Mouse (Mus musculus): ENCODE data around the gene Lpp. TPM values are rescaled to one million over a fixed set of nuclear protein-coding genes. Genes with fewer than 3 reads are reported as not detected.

Lpp gene
- polyA plus RNA-seq, 1 experiment = 10.5 TPM

DNA sequence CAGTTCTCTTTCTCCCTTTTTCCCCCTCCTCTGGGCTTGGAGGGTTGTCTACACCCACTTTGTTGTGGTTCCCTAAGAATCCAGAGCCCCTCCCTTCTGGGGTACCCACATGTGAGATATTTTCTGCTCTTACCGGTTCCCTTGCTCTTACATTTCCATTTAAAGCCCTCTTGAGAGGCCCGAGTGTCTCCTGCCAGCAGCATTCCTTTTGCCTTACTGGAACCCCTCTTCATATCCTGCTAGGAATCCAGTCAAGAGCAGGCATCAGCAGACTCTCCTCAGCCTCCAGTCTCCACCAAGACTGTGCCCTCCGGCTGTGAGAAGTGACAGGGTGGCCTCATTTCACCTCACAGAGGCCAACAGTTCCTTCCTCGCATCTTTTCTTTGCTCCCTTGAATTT, 24.7 kb downstream of the Lpp start:
- Histone ChIP-seq H3K27ac (ENCODE audit: insufficient read depth, low read depth, low read length) (no peak overlapping the region), H3K4me1 (ENCODE audit: control insufficient read depth, insufficient read depth, low read length) (peaks cover 8% of the 10 kb centered on the region), H3K4me3 (ENCODE audit: insufficient read depth, low read length) (no peak overlapping the region)
- TF ChIP-seq CTCF (IDR thresholded peaks at IDR 0.05; ENCODE audit: low read depth, low read length) (no peak), POLR2A (IDR thresholded peaks at IDR 0.05; ENCODE audit: borderline replicate concordance, low read depth, low read length) (no peak)

DNA sequence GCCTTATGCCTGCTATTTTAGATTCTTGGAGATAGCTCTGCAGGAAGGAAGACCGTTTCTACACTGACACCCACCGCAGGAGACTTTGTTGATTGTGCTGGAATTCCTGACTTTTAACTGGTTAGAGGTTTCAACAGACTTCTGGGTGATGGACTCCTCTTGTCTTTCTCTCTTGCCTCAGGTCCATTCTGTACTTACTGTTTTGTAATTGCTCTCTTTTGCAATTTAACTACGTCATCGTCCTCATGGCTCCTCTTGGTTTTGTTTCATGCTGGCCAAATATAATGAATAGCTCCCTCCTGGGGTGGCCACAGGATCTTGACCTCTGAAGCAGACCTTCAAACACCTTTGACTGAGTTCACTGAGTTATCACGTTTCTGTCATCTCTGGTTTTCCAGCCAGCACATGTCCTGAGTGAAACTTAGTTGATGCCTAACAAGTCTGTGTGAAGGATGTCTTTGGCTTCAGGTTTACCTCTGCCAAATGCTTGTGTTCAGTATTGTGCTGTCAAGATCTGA, 27.4 kb downstream of the Lpp start:
- H3K4me1 ChIP-seq (ENCODE audit: control insufficient read depth, insufficient read depth, low read length) = peaks cover 8% of the 10 kb centered on the region
- H3K4me3 ChIP-seq (ENCODE audit: insufficient read depth, low read length) = no peak overlapping the region
- no peak overlapping the region for H3K27ac ChIP-seq (ENCODE audit: insufficient read depth, low read depth, low read length)
- TF ChIP-seq POLR2A (IDR thresholded peaks at IDR 0.05; ENCODE audit: borderline replicate concordance, low read depth, low read length) (no peak), CTCF (IDR thresholded peaks at IDR 0.05; ENCODE audit: low read depth, low read length) (no peak)

DNA sequence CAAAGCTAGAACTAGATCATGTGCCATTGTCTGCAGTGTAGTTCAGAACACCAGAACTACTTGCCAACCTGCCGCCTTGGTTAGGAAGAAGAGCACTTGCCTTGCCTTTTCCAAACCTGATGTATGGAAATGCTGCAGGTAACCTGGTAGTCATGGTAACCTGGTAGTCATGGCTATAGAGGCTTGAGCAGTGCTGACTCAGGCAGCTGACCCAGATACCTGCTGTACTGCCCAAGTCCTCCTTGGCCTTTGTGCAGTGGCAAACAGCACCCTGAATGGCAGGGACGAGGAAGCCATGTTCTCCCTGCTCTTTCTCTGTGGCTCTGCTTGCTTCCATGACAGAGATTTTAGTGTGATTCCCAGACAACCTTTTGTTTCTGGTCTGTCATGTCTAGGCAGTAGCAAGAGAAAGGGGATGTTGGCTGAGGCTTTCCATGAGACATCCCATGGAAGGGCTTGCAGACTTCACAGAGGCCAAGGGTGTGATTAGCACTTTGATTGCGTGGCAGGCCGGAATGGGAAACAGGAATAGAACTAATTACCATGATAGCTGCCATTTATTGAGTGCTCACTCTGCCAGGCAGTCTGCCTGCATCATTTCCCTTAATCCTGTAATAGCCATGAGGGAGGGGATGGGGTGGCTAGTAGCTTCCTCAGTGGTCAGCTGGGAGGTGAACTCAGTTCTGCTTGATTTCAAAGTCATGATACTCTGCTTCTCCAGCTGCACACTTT, 28.5 kb downstream of the Lpp start:
- Histone ChIP-seq H3K4me1 (ENCODE audit: control insufficient read depth, insufficient read depth, low read length) (peaks cover 13% of the 10 kb centered on the region), H3K4me3 (ENCODE audit: insufficient read depth, low read length) (no peak overlapping the region), H3K27ac (ENCODE audit: insufficient read depth, low read depth, low read length) (no peak overlapping the region)
- no peak for TF ChIP-seq CTCF (IDR thresholded peaks at IDR 0.05; ENCODE audit: low read depth, low read length)
- no peak for TF ChIP-seq POLR2A (IDR thresholded peaks at IDR 0.05; ENCODE audit: borderline replicate concordance, low read depth, low read length)

DNA sequence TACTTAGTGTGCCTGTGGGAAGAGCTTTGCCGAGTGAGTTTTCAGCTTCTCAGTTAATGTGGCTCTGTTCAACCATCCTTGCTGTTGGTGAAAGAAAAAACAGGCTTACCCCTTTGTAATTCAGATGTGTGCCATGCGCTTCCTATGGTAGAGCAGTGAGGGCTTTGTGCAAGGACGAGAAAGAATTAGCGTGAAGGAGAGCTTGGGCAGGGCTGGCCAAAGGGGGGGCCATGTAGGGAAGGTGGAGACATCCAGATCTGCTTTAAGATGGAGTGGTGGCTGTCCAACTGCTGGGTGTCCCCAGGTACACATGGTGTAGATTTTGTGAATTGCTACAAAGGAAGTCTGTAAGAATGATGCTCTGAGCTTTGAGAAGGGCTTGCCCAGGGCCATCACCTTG, 29.9 kb downstream of the Lpp start:
- TF ChIP-seq CTCF (IDR thresholded peaks at IDR 0.05; ENCODE audit: low read depth, low read length) = no peak
- TF ChIP-seq POLR2A (IDR thresholded peaks at IDR 0.05; ENCODE audit: borderline replicate concordance, low read depth, low read length) = no peak
- H3K4me1 ChIP-seq (ENCODE audit: control insufficient read depth, insufficient read depth, low read length) = peaks cover 15% of the 10 kb centered on the region
- H3K4me3 ChIP-seq (ENCODE audit: insufficient read depth, low read length) = no peak overlapping the region
- no peak overlapping the region for H3K27ac ChIP-seq (ENCODE audit: insufficient read depth, low read depth, low read length)

DNA sequence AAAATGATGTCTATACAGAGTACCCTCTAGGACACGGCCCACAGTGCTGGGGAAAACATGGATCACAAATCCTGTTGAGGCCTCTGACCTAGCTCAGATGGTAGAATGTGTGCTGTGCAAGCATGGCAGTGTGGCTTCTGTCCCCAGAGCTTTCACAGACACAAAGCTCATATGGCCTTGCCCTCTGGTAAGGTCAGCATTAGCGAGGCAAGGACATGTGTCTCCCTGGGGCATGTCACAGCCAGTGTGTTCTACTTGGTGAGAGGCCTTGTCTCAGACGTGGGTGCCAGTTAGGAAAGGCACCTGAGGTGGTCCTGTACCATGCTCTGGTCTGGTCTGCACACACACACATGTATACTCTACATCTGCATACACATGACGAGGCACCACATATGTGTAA, 30.4 kb downstream of the Lpp start:
- Histone ChIP-seq H3K27ac (ENCODE audit: insufficient read depth, low read depth, low read length) (no peak overlapping the region), H3K4me3 (ENCODE audit: insufficient read depth, low read length) (no peak overlapping the region), H3K4me1 (ENCODE audit: control insufficient read depth, insufficient read depth, low read length) (peaks cover 15% of the 10 kb centered on the region)
- TF ChIP-seq POLR2A (IDR thresholded peaks at IDR 0.05; ENCODE audit: borderline replicate concordance, low read depth, low read length) (no peak), CTCF (IDR thresholded peaks at IDR 0.05; ENCODE audit: low read depth, low read length) (no peak)

DNA sequence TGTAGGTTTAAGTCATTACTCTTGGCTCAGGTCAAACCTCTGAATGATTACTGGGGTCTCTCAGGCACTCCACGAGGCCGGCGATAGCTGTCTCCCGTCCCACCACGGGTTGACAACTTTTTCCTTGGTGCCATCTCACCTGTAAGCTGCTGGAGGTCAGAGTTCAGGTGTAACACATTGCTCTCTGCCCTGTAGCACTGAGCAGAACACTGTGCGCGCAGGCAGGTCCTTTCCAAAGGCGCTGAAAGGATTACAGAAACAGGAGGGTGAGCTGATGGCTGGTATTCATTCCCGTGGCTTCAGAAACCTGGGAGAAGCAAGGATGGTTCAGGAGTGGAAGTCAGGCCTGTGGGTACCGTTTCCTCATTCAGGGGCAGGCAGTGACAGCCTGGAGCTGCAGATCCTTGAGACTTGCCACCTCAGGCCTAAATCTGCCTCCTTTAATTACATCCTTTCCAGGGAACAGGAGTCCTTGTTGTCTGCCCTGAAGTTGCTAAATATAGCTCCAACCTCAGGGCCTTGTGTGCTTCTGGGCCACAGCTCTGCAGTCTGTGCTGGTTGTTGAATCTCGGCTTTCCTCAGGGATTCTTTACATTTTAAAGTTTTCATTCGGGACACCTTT, 31.2 kb downstream of the Lpp start:
- Histone ChIP-seq H3K4me3 (ENCODE audit: insufficient read depth, low read length) (no peak overlapping the region), H3K4me1 (ENCODE audit: control insufficient read depth, insufficient read depth, low read length) (peaks cover 15% of the 10 kb centered on the region), H3K27ac (ENCODE audit: insufficient read depth, low read depth, low read length) (no peak overlapping the region)
- TF ChIP-seq POLR2A (IDR thresholded peaks at IDR 0.05; ENCODE audit: borderline replicate concordance, low read depth, low read length) = no peak
- no peak for TF ChIP-seq CTCF (IDR thresholded peaks at IDR 0.05; ENCODE audit: low read depth, low read length)

DNA sequence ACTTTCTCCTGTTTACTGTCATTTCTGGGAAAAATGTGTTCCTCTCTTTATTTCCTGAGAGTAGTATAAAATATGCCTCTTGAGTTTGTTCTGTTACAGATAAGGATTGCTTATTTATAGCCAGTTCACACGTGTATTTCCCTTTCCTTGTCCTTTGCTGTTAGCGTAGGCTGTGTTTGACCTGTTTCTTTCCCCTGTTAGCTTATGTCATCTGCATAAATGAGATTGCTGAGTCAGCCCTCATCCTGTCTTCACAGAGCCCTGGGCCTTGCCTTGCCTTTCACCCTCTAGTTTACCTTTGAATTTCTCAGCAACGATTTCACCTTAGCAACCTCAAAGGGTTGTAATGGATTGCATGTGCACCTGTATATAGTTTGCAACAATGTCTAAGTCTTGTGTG, 32.5 kb downstream of the Lpp start:
- Histone ChIP-seq H3K4me3 (ENCODE audit: insufficient read depth, low read length) (no peak overlapping the region), H3K4me1 (ENCODE audit: control insufficient read depth, insufficient read depth, low read length) (peaks cover 15% of the 10 kb centered on the region), H3K27ac (ENCODE audit: insufficient read depth, low read depth, low read length) (no peak overlapping the region)
- TF ChIP-seq POLR2A (IDR thresholded peaks at IDR 0.05; ENCODE audit: borderline replicate concordance, low read depth, low read length) (no peak), CTCF (IDR thresholded peaks at IDR 0.05; ENCODE audit: low read depth, low read length) (no peak)

DNA sequence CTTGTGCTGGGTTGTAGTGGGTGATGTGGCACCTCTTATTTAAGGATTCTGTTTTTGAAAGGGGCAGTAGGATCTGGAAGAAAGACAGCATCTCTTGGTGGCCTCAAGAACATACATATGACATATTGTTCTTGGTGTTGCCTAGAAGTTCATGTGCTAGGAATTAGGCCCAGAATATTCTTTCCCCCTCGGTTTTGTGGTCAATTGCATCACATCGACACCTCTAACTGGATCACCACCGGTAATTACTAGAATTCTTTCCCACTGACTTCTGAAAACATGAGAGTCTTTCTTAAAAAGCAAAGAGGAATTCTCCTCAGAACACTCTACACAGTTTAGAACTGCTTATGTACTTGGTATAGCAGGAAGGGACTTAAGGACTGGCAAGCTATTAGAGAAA, 34.3 kb downstream of the Lpp start:
- Histone ChIP-seq H3K4me1 (ENCODE audit: control insufficient read depth, insufficient read depth, low read length) (peaks cover 7% of the 10 kb centered on the region), H3K27ac (ENCODE audit: insufficient read depth, low read depth, low read length) (no peak overlapping the region), H3K4me3 (ENCODE audit: insufficient read depth, low read length) (no peak overlapping the region)
- no peak for TF ChIP-seq POLR2A (IDR thresholded peaks at IDR 0.05; ENCODE audit: borderline replicate concordance, low read depth, low read length)
- no peak for TF ChIP-seq CTCF (IDR thresholded peaks at IDR 0.05; ENCODE audit: low read depth, low read length)

DNA sequence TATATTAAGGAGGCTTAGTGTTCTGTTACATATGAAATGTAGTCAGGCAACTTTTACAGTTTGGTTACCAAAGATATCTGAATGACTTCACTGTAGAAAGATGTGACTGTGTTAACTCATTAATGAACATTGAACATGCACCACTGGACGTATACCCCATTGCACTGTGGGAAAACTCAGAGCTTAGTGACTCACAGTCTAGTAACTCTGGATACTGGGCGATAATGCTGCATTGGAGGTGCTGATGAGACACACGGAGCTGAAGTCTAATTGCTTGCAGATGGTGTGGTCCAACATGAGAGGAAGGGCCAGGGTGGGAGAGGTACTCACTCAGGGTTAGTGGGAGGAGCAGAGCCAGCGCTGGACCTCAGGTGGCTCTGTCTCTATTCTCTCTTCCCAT, 34.7 kb downstream of the Lpp start:
- TF ChIP-seq POLR2A (IDR thresholded peaks at IDR 0.05; ENCODE audit: borderline replicate concordance, low read depth, low read length) (no peak), CTCF (IDR thresholded peaks at IDR 0.05; ENCODE audit: low read depth, low read length) (no peak)

DNA sequence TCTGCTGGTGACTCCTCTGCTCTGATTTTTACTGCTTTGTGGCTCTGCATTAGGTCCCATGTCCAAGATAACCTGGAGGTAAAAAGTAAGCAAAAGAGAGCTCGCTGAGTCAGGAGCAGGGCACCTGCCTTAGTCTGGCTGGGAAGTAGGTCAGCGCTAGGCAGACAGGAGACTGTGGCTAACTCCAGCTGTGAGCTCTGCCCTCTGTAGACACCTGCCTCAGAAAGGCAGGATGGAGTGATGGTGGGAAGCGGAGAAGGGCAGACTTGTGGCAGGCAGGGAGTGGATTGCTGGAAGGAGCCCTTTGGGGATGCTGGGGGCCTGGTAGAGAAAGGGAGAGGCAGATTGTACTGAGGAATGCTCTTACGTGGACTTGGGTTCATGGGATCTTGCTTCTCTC, 35.4 kb downstream of the Lpp start:
- no peak overlapping the region for H3K27ac ChIP-seq (ENCODE audit: insufficient read depth, low read depth, low read length)
- H3K4me3 ChIP-seq (ENCODE audit: insufficient read depth, low read length) = no peak overlapping the region
- TF ChIP-seq POLR2A (IDR thresholded peaks at IDR 0.05; ENCODE audit: borderline replicate concordance, low read depth, low read length) (no peak), CTCF (IDR thresholded peaks at IDR 0.05; ENCODE audit: low read depth, low read length) (no peak)
- peaks cover 11% of the 10 kb centered on the region for H3K4me1 ChIP-seq (ENCODE audit: control insufficient read depth, insufficient read depth, low read length)

More for the DNA sequence above, 34.7 kb downstream of the Lpp start:
- no peak overlapping the region for H3K4me3 ChIP-seq (ENCODE audit: insufficient read depth, low read length)
- no peak overlapping the region for H3K27ac ChIP-seq (ENCODE audit: insufficient read depth, low read depth, low read length)
- H3K4me1 ChIP-seq (ENCODE audit: control insufficient read depth, insufficient read depth, low read length) = peaks cover 7% of the 10 kb centered on the region

All from bone marrow macrophage, adult 2 months (primary cell).